Mouse (Mus musculus) lung, embryonic 15.5 days (tissue): ENCODE data around the gene Pfdn6. TPM values are rescaled to one million over a fixed set of nuclear protein-coding genes. Genes with fewer than 3 reads are reported as not detected.
A peak's percentile ranks its signal among the peaks of the same experiment; 100 is the strongest.
"Not testable (repeated sequence)": the region's sequence is repeated elsewhere in the genome, so short reads cannot be mapped to it uniquely, and the experiment has no call there.

ENCODE experiments used
- ATAC-seq: fragments of 200-750 bp; cut with Nextera tagmentation; 2 replicates; pipeline ENCODE4 v1.8.0; 2017; ENCODE audit warnings: moderate number of reproducible peaks, borderline replicate concordance; ENCODE audit not compliant: low FRiP score, low TSS enrichment; ENCODE audit errors: extremely low read depth
- H3K27ac ChIP-seq: fragments of 300-500 bp; sonication (generic); 2 replicates; pipeline ENCODE4 v1.5.1; 2015; ENCODE audit warnings: moderate library complexity, mild to moderate bottlenecking, inconsistent platforms
- H3K27me3 ChIP-seq: fragments of 300-500 bp; sonication (generic); 2 replicates; pipeline ENCODE4 v1.6.1; 2015; ENCODE audit warnings: inconsistent platforms
- H3K36me3 ChIP-seq: fragments of 300-500 bp; sonication (generic); 2 replicates; pipeline ENCODE4 v1.6.1; 2015; ENCODE audit warnings: inconsistent platforms
- H3K4me1 ChIP-seq: fragments of 300-500 bp; sonication (generic); 2 replicates; pipeline ENCODE4 v1.6.1; 2015; ENCODE audit warnings: inconsistent platforms
- H3K4me2 ChIP-seq: fragments of 300-500 bp; sonication (generic); 2 replicates; pipeline ENCODE4 v1.6.1; 2015; ENCODE audit warnings: inconsistent platforms, mild to moderate bottlenecking, moderate library complexity
- H3K4me3 ChIP-seq: fragments of 300-500 bp; sonication (generic); 2 replicates; pipeline ENCODE4 v1.5.1; 2015; ENCODE audit warnings: mild to moderate bottlenecking, inconsistent platforms
- H3K9ac ChIP-seq: fragments of 300-500 bp; sonication (generic); 2 replicates; pipeline ENCODE4 v1.6.1; 2015; ENCODE audit warnings: inconsistent platforms
- H3K9me3 ChIP-seq: fragments of 300-500 bp; sonication (generic); 2 replicates; pipeline ENCODE4 v1.6.1; 2016; ENCODE audit warnings: inconsistent platforms
- WGBS: fragments of 180-500 bp; shearing (Covaris S2); methylation state at CpG from one replicate; pipeline ENCODE4 v1.1.7; 2015; 5-methylcytosine and 5-hydroxymethylcytosine counted together
- polyA plus RNA-seq: library from polyadenylated mRNA; unstranded; fragments of >200 nt; fragmentation: Nextera tagmentation; extraction: Ambion mirVana; gene quantifications from 2 replicates; pipeline ENCODE4 v1.2.1, GENCODE M21; 2015

The Pfdn6 gene
- polyA plus RNA-seq, 1 experiment from 2014 or later: 137 TPM

GRCm38 (mm10) chr17:33953961-33954565, 13.9 kb upstream of the Pfdn6 start:
- peaks cover 37% of the 10 kb centered on the region for H3K36me3 ChIP-seq
- peak overlapping the region; percentile 94 for H3K9ac ChIP-seq
- WGBS: 37% methylated on average over 5 of the region's 5 CpGs
- peaks cover 55% of the 10 kb centered on the region for H3K4me1 ChIP-seq
- peak overlapping the region; percentile 76 for H3K4me2 ChIP-seq
- peak overlapping the region; percentile 42; the same call in 1 of the 2 replicates for H3K27ac ChIP-seq
- H3K4me3 ChIP-seq: peak overlapping the region; percentile 75
- H3K9me3 ChIP-seq: no peaks in the 10 kb centered on the region
- H3K27me3 ChIP-seq: no peaks in the 10 kb centered on the region
- ATAC-seq: no peak

- no peak for ATAC-seq
- Histone ChIP-seq H3K4me1 (peaks cover 55% of the 10 kb centered on the region), H3K27ac (0 out of 2 replicates have a peak overlapping the region, but pooled peaks have one; percentile 1), H3K27me3 (no peaks in the 10 kb centered on the region), H3K9me3 (no peaks in the 10 kb centered on the region), H3K4me2 (peak overlapping the region; percentile 76), H3K4me3 (0 out of 2 replicates have a peak overlapping the region, but pooled peaks have one; percentile 1), H3K9ac (peak overlapping the region; percentile 94; the same call in 1 of the 2 replicates), H3K36me3 (peaks cover 36% of the 10 kb centered on the region)
- 69% methylated on average over 3 of the region's 3 CpGs for WGBS
Observed at GRCm38 (mm10) chr17:33953310-33953709, 13.2 kb upstream of the Pfdn6 start.

- Histone ChIP-seq H3K4me2 (peak overlapping the region; percentile 90; the same call in 1 of the 2 replicates), H3K36me3 (peaks cover 39% of the 10 kb centered on the region), H3K9ac (0 out of 2 replicates have a peak overlapping the region, but pooled peaks have one; percentile 2), H3K9me3 (no peaks in the 10 kb centered on the region), H3K4me3 (no peak overlapping the region), H3K27ac (no peak overlapping the region), H3K4me1 (peaks cover 55% of the 10 kb centered on the region), H3K27me3 (no peaks in the 10 kb centered on the region)
- WGBS: 63% methylated on average over 4 of the region's 4 CpGs
- ATAC-seq: no peak
Observed at GRCm38 (mm10) chr17:33952879-33953278, 12.7 kb upstream of the Pfdn6 start.

- H3K27me3 ChIP-seq, ATAC-seq, H3K27ac ChIP-seq, H3K9me3 ChIP-seq: not testable (repeated sequence)
- Histone ChIP-seq H3K4me1 (peaks cover 53% of the 10 kb centered on the region), H3K9ac (0 out of 2 replicates have a peak overlapping the region, but pooled peaks have one; percentile 54), H3K4me3 (peak overlapping the region; percentile 47; the same call in 1 of the 2 replicates), H3K4me2 (peak overlapping the region; percentile 90), H3K36me3 (peaks cover 43% of the 10 kb centered on the region)
- 72% methylated on average over 13 of the region's 13 CpGs for WGBS
Observed at GRCm38 (mm10) chr17:33952015-33952414, 11.9 kb upstream of the Pfdn6 start.

- Histone ChIP-seq H3K9me3 (no peaks in the 10 kb centered on the region), H3K4me3 (peak within 1 kb of the TSS; percentile 47), H3K27ac (peak within 1 kb of the TSS; percentile 90), H3K9ac (peak within 1 kb of the TSS; percentile 54), H3K4me1 (peaks cover 47% of the 10 kb centered on the region), H3K36me3 (peaks cover 47% of the 10 kb centered on the region), H3K27me3 (no peaks in the 10 kb centered on the region), H3K4me2 (peak within 1 kb of the TSS; percentile 90)
- WGBS: under 1% methylated on average over 45 of the region's 45 CpGs
- ATAC-seq: peak; percentile 78
Observed at GRCm38 (mm10) chr17:33951021-33951946, 11.1 kb upstream of the Pfdn6 start, which contains the start of gene B3galt4. Gene B3galt4 (minus strand): TSS chr17:33951488.

- peak overlapping the region; percentile 90; the same call in 1 of the 2 replicates for H3K27ac ChIP-seq
- ATAC-seq: no peak
- no peak overlapping the region for H3K9ac ChIP-seq
- H3K9me3 ChIP-seq: no peaks in the 10 kb centered on the region
- H3K4me3 ChIP-seq: peak overlapping the region; percentile 47
- H3K27me3 ChIP-seq: no peaks in the 10 kb centered on the region
- H3K4me1 ChIP-seq: peaks cover 46% of the 10 kb centered on the region
- peak overlapping the region; percentile 90 for H3K4me2 ChIP-seq
- WGBS: 73% methylated on average over 10 of the region's 10 CpGs
- H3K36me3 ChIP-seq: peaks cover 56% of the 10 kb centered on the region
Observed at GRCm38 (mm10) chr17:33950131-33950625, 10.0 kb upstream of the Pfdn6 start.

GRCm38 (mm10) chr17:33948905-33949537, 8.9 kb upstream of the Pfdn6 start:
- H3K27me3 ChIP-seq: no peaks in the 10 kb centered on the region
- H3K4me3 ChIP-seq: no peak overlapping the region
- peaks cover 64% of the 10 kb centered on the region for H3K36me3 ChIP-seq
- no peak overlapping the region for H3K4me2 ChIP-seq
- no peak overlapping the region for H3K9ac ChIP-seq
- no peak overlapping the region for H3K27ac ChIP-seq
- WGBS: 85% methylated on average over 19 of the region's 19 CpGs
- peaks cover 39% of the 10 kb centered on the region for H3K4me1 ChIP-seq
- H3K9me3 ChIP-seq: no peaks in the 10 kb centered on the region
- ATAC-seq: no peak

GRCm38 (mm10) chr17:33948090-33948904, 8.2 kb upstream of the Pfdn6 start:
- no peak overlapping the region for H3K9ac ChIP-seq
- no peaks in the 10 kb centered on the region for H3K9me3 ChIP-seq
- peaks cover 62% of the 10 kb centered on the region for H3K36me3 ChIP-seq
- no peaks in the 10 kb centered on the region for H3K27me3 ChIP-seq
- H3K4me3 ChIP-seq: no peak overlapping the region
- no peak overlapping the region for H3K27ac ChIP-seq
- ATAC-seq: no peak
- 86% methylated on average over 22 of the region's 22 CpGs for WGBS
- H3K4me1 ChIP-seq: peaks cover 32% of the 10 kb centered on the region
- H3K4me2 ChIP-seq: no peak overlapping the region

- WGBS: 88% methylated on average over 10 of the region's 10 CpGs
- Histone ChIP-seq H3K4me3 (no peak overlapping the region), H3K27ac (no peak overlapping the region), H3K9me3 (no peaks in the 10 kb centered on the region), H3K36me3 (peaks cover 61% of the 10 kb centered on the region), H3K9ac (no peak overlapping the region), H3K27me3 (no peaks in the 10 kb centered on the region), H3K4me1 (peaks cover 25% of the 10 kb centered on the region), H3K4me2 (no peak overlapping the region)
- ATAC-seq: no peak
Observed at GRCm38 (mm10) chr17:33947430-33948089, 7.4 kb upstream of the Pfdn6 start.

- WGBS: 92% methylated on average over 15 of the region's 15 CpGs
- peaks cover 21% of the 10 kb centered on the region for H3K4me1 ChIP-seq
- no peaks in the 10 kb centered on the region for H3K27me3 ChIP-seq
- no peak overlapping the region for H3K4me2 ChIP-seq
- ATAC-seq: no peak
- no peak overlapping the region for H3K4me3 ChIP-seq
- no peak overlapping the region for H3K9ac ChIP-seq
- H3K9me3 ChIP-seq: no peaks in the 10 kb centered on the region
- H3K36me3 ChIP-seq: peaks cover 42% of the 10 kb centered on the region
- H3K27ac ChIP-seq: no peak overlapping the region
Observed at GRCm38 (mm10) chr17:33943454-33943853, 3.3 kb upstream of the Pfdn6 start.
